Mouse (Mus musculus) ovary, postnatal 10 days (tissue): Measurements from ENCODE around the gene Dffa.
"Not testable (repeated sequence)": the region's sequence is repeated elsewhere in the genome, so short reads cannot be mapped to it uniquely, and the experiment has no call there.

ENCODE experiments used
- DNase-seq: peaks from one replicate; pipeline ENCODE4 v3.0.0; 2022; ENCODE audit warnings: low spot score

Dffa gene

DNA sequence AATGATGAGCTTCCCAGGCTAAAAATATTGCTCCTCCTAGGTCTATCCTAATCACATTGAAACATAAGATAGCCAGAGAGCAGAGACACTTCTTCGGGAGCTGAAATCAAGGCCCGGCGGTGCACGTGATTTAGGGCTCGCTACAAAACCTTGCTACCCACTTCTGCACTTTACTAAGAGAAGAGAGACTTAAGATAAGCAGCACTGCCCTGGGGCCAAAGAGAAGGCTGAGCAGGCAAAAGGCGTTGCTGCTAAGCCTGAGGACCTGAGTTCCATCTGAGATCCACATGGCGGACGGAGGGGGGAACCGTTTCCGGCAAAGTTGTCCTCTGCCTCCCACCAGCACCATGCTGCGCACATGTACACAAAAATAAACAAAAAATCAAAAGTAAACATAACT lies 5.4 kb upstream of the Dffa start:
- no peak for DNase-seq

DNA sequence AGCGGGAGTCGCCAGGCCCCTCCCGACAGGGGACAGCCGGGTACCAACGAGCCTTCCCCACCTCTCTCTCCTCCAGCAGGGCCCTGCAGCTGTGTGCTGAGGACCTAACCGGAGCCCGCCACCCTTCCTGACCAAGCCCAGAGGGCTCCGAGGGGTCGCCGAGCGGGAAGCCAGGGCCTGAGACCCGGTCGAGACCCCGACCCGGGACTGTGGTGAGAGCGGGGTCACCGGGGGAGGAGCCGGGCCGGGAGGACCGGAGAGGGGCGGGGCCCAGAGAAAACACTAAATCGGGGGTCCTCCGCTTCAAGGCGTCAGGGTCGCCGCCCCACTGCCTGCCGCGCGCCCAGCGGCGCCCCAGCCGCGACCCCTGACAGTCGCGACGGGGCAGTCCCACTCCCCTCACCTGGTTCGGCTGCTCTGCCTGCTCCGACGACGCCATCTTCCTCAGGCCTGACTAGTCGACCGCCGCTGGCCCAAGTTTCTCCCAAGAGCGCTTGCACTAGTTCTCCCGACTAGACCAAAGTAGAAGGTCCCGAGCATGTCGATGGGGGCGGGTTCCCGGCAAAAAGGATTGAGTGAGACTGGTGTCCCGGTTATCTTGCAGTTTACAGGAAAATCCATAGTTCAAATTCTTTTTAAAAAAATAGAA lies 4.5 kb upstream of the Dffa start, which contains the start of gene Pex14:
Gene Pex14, minus strand, starts transcription at position 508 of the 649 bp plus-strand sequence.
- DNase-seq: peak; percentile 64

DNA sequence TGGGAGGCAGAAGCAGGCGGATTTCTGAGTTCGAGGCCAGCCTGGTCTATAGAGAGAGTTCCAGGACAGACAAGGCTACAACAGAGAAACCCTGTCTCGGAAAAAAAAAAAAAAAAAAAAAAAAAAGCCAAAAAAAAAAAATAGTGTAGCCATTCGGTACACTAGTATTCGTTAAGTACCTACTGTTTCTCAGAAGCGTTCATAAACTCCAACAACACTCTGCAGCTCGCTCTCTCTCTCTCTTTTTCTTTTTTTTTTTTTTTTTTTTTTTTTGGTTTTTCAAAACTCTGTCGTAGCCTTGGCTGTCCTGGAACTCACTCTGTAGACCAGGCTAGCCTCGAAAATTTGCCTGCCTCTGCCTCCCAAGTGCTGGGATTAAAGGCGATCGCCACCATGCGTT lies 3.5 kb upstream of the Dffa start:
- DNase-seq: not testable (repeated sequence)

DNA sequence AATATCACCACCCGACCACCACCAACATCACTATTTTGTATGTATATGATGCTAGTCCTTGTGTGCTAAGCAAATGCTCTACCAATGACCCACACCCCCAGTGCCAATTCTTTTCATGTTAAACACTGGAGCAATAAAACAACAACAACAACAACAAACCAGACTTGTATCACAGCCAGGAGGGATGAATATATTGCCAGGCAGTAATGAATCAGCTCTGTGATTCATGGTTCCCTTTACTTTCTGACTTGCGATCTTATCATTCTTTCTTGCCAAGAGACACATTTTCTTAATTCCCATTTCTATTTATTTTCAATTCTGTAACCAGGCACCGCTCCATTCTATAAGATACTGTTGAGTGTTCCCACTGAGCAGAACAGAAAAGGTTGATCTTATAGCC lies 2.5 kb upstream of the Dffa start:
- no peak for DNase-seq

DNA sequence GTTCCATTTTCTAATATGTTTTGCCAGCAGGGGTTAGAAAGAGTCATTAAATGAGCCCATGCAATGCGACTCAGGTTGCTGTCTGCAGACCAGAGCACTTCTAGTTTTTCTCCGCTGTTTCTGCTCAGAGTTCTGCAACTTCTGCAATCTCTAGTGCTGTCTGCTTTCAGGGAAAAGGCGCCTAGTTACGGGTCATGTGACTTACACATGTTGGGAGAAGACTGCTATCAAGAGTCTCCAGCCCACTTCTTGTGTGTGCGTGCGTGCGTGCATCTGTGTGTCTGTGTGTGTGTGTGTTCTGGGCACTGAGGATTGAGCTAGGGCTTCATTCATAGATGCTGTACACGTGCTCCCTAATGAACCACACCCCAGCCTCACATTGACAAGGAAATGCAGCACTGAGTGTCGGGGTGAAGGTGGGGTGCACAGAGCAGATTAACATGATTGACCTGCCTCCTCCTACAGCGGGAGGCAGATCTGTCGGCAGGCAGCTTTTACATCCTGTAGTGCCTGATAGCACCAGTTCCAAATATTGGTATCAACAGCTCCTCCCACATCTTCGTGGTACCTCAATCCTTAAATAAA lies 16.1 kb downstream of the Dffa start:
- not testable (repeated sequence) for DNase-seq

DNA sequence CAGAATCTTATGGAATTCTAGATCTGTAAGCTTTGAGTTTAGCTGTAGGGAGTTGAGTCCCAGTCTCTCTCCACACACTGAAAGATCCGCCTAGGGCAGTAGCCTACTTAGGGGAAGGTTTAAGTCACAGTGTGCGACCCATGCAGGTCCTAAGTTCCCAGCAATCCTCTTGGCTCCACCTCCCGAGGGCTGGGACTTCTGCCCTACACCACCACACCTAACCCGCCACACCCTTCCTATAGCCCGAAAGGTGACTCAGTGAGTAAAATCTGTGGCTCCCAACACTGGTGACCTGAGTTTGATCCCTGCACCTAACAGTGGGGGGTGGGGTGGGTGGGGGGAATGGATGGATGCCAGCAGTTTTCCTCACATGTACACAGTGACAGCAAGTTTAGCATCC lies 19.5 kb downstream of the Dffa start:
- no peak for DNase-seq

DNA sequence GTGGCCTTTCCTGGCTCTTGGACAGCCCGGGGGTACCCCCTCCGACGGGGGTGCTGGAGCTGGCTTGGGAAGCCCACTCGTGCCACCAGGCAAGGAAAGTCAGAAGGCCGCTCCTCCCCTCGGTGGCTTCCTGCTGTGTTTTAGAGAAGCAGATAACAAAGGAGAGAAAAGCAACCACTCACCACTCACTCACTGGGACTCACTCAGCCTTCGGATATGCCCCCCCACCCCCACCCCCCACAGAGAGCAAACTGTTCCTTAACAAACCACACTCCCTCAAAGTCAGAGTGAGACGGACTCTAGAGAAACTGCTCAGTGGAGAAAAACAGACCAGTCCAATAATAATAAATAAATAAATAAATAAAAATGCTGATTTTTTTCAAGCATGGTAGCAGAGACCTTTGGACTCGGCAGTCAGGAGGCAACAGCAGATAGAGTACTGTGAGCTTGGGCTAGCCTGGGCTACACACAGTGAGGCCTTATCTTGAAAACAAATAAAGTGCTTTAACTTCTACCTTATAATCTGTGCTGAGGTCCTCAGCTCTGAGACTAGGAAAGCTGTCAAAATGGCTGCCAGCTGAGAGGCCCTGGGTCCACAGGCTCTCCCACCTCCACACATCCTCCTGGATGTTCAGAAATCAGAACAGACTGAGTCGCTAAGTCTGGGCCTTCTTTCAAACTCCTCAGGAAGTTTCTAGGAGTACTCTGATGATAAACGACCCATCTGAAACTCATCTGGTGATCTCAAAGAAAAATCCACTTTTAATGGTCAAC lies 21.6 kb downstream of the Dffa start:
- no peak for DNase-seq

DNA sequence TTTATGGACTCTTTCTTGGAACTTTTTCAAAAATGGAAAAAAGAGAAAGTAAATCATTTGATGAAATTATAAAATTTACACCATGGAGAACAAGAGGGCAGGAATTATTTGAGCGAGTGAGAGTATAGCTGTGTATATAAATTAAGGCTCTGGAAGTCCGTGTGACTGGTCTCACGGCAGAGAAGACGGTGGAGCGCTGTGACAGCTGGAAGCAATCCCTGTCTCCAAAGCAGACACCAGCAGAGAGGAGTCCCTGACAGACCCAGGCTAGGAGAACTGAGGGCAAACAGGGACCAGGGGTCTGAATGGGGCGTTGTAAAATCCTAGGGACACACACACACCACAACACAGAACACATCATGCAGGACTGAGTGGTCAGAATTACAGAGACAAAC lies 22.2 kb downstream of the Dffa start:
- no peak for DNase-seq

DNA sequence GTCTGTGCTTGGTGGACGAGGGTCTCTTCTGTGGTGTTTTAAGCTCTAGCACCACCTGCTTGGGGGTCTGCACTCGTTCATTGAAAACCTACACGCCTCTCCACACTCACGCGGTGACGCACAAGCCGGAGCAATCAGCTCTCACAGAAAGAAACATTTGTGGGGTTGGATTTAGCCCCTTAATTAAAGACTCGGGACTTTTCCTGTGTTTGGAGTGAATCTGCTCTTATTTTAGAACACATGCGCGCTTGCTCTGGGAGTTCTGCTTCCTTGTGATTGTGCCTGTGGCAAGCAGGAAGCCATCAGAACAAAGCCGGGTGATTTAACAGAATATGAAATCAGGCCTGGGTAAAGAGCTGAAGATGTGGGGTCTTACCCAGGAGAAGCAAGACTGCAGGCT lies 22.7 kb downstream of the Dffa start, which contains the start of gene Cort:
Gene Cort, minus strand, starts transcription at position 101 of the 400 bp plus-strand sequence.
- no peak for DNase-seq

DNA sequence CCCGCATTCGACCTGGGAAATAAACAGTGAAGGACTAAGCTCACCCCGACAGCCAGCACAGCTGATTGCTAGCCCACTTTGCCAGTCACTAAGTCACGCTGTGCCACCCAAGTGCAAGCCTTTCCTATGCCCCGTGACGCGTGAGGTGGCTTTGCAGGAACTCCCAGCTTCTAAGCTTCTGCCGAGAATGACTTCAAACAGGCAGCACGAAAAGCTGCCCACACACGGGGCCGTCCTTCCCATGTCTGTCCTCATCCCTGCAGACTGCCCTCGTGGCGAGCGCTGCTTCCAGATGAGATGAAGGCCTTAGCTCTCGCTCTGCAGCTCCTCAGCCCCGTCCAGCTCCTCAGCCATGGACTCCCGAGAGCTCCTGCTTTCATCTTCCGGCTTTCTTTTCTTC lies 24.5 kb downstream of the Dffa start:
- no peak for DNase-seq

DNA sequence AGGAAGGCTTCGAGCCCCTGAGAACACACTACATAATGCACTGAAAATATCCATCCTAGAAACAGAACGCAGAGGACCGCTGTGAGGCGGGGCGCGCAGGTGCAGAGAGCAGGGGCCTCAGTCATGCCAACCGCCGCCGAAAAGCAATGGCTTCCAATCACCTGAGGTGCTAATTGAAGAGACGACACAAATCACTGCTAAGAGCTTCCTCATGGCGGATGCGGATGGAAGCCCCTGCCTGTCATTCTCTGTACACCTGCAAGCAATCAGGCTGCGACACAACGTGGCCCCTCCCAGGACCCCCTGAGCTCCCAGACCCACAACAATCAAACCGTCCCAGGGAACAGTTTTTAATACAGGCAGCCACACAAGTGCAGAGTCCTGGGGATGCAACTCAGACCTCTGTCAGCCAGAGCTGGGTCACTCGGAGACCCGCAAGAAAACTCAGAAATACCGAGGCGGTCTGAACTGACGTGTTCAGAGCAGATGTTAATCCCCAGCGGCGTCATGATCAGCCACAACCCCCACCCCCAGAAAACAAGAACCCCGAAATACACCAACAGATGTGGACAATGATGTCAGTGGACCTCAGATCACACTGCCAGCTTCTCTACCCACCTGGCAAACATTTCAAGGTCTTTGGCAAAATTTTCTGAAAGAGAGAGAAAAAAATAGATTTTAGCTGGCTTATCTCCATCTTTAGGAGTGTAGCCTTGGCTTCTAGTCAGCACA lies 27.2 kb downstream of the Dffa start:
- no peak for DNase-seq

DNA sequence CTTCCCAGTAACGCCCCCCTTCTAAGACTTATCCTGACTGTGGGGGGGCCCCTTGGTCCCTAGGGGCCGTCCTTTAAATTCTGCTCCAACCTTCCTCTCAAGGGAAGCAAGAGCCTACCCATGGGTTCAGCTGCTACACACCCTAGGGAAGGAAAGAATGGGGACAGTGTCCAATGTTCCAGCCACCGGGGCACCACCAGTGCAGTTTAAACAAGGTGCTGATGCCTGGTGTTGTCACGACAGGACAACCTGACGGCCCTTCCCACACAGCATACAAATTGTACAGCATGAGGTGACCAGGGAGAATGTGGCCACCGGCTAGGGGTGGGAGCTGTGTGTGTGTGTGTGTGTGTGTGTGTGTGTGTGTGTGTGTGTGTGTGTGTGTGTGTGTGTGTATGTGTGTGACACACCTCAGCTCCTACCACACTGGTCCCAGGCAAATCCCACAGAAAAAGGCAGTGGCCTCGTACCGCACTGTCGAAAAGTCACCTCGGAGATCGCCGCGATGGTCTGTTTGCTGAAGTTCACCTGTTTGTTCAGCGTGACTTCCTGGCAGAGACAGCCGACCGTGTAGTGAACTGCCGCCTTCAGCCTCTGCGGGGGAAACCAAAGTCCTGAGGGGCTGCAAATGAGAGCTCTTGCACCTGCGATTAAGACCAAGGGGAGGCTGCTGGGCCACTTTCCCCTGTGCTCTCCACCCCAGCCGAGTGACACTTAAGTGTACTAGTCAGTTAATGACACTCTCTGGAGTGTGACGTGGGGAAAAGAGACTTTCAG lies 28.0 kb downstream of the Dffa start:
- no peak for DNase-seq

DNA sequence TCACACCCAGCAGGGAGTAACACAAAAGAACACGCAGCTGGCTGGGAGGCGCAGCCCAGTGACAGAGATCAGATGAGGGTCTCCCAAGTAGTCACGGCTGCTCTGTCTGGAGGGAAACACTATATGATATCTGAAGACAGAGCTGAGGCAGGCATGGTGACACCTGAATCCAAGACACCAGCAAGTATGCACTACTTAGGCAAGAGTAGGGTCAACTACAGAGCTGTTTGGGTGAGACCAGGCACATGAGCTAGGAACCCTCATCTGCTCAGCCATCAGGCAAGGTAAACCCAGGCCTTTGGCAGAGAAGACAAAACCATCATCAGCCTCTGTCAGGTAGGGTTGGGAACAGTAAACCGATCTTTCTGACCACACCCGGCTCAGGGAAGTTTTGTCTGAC lies 29.4 kb downstream of the Dffa start:
- DNase-seq: no peak

DNA sequence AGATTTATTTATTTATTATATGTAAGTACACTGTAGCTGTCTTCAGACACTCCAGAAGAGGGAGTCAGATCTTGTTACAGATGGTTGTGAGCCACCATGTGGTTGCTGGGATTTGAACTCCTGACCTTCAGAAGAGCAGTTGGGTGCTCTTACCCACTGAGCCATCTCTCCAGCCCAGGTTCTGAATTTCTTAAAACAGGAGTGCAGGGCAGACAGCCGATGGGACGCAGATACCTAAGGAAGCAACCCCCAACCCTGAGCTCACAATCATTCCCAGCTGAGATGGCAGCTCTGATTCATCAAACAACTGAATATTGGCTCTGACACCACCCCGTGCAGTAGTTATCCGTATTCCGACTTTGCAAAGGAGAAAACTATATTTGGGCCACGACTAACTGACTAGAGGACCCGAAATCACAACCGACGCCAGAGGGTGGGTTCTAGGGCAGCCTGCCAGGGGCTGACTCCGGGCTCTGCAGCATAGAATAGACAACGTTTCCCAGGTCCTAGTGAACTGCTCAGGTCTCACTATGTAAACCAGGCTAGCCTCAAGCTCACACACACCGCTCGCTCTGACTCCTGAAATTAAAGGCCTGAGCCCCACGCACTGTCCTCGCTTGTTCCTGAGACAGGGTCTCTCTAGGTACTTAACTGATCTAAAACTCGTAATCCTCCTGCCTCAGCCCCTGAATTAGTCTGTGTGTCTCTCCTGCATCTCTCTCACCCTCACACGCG lies 32.3 kb downstream of the Dffa start:
- DNase-seq: no peak

DNA sequence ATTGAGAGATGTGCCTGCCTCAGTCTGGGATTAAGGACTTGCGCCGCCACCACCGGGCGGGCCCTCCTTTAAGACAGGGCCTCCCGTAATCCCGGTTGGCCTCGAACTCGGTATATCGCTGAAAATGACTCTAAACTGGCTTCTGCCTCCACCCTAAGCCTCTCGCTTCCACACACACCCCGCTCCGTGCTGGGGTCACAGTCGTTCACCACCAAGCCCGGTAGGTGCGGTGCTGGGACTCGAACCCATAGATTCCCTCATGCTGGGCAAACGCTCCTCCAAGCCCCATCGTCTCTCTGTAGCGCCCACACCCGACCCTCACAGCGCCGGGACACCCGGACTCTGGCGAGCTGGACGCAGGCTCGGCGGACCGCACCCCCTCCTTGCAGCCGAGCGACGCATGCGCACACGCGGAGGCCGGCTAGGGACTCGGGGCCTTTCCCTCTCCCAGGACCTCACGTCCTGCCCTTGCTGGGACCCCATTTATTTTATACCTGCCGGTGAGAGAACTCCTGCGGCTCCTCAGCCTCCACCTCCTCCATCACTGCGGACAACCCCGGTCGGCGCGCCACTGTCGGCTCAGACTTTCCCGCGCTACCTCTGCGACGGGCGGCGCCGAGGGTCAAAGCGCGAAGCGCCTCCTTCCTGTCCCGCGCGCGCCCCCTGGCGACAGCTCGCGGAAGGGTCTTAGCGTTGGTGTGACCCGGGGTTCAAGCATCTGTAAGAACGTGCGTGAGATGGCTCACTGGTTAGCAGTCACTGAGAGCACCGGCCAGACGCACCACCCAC lies 33.2 kb downstream of the Dffa start, which contains the start of gene Cenps:
Gene Cenps, minus strand, starts transcription at position 648 of the 789 bp plus-strand sequence.
- DNase-seq: peak; percentile 87

DNA sequence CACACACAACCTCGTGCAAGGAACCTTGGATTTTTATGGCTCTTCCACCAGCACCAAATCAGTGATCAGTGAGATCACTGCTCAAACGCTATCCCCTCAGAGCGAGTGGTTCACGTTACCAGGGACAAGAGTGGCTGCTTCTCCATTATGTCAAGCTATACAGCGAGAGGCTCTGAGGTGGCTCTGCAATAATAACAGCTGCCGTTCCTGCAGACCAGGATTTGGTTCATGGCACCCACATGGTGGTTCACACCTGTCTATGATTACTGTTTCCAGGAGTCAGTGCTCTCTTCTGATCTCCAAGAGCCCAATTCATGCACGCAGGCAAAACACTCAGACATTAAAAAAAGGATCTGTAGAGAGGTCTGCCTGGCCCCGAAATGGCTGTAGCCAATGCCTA lies 34.6 kb downstream of the Dffa start:
- DNase-seq: no peak

DNA sequence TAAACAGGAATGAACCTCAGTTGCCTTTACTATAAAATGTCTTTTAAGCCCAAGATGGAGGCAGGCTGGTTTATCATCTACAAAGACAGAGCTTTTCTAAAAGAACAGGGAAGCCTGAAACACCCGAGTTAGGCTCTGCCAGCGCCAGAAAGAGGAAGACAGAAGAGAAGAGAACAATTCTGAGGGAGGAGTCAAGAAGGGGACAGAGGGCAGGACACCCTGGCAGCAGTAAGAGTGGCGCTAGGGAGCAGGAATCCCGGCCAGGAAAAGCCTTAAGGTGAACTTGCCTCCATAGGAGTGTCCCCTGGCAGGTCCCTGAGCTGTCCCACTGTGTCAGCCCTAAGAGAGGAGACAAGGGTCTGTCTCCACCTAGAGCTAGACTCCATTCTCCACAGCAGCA lies 39.6 kb downstream of the Dffa start:
- DNase-seq: no peak

DNA sequence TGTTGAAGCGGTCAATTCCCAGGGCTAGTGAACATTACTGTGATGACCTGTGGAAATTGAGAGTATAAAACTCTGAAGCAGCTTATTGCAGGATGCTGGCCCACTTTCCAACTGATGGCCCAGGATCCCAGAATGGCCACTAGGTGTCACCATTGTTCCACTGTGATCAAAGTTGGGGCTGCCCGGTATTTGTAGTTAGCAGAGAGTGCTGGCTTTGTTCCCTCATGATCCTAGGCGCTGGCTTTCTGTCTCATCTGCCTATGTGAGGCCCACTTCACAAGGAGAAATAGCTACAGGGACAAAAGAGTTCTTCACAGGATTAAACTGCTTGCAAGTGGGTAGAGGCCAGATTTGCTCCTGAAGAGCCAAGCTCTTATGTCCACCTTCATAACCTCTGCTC lies 40.5 kb downstream of the Dffa start:
- peak; percentile 67 for DNase-seq

DNA sequence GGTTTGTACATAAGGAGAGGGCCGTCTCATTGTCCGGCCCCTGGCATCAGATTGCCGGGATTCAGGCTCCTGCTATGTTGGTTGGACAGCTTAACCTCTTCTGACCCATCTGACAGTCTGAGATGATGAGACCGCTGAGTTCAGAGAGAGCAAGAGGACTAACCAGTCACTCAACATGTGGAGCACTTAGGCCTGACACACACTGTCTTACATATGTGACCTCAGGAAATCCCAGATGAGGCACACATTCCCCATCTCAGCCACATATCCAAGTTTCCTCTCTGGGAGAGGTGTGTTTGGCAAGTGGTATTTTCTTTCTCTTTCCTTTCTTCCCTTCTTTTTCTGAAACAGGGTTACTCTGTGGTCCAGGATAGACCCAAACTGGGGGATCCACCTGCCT lies 41.2 kb downstream of the Dffa start:
- no peak for DNase-seq

DNA sequence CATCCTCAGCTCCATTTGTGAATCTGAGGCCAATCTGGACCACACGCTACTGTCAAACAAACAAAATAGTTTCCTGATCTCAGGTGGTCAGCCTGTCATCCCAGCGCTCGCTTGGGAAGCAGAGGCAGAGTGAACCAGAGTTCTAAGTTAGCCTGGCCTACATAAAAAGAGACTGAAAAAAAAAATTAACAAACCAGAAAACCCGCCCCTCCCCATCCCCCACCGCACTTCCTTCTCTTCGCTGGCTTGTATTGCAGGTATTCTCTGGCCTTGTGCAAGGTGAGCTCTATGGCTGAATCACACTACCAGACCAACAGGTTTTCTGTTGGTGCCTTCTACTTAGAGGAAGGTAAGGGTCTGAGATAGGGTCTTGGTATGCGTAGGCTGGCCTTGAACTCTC lies 43.6 kb downstream of the Dffa start:
- DNase-seq: no peak
